Comparison of ENCODE assay signal across 7 mouse cellular contexts in genomic region chr13:28950623-28951491, GRCm38 (mm10). TPM values are rescaled to one million over a fixed set of nuclear protein-coding genes. Genes with fewer than 3 reads are reported as not detected.
DNase-seq lines count a peak whose midpoint lies in the region; ATAC-seq and TF ChIP-seq lines count a peak whose summit lies in the region.

No protein-coding gene starts in this region.

- 1% methylated on average over 32 of the region's 32 CpGs for WGBS in intestine, embryonic 14.5 days
- under 1% methylated on average over 32 of the region's 32 CpGs for WGBS in midbrain, embryonic 12.5 days
- WGBS in stomach, postnatal 0 days, result under 1% methylated on average over 32 of the region's 32 CpGs

- peak overlapping the region; percentile 83 for H3K27ac ChIP-seq in gastrocnemius, adult 2 months
- peak overlapping the region; percentile 100 for H3K27ac ChIP-seq in intestine, embryonic 14.5 days (ENCODE audit: low read depth)
- peak overlapping the region; percentile 100 for H3K27ac ChIP-seq in midbrain, embryonic 12.5 days (replicated peaks)
- peak overlapping the region; percentile 99 for H3K27ac ChIP-seq in stomach, postnatal 0 days (replicated peaks)

- intact Hi-C loops in gastrocnemius, adult 2 months (cut with DNase I), result loop anchor here (5.0 to 10.0 kb wide), 5 partner anchors 64 to 534 kb away; no protein-coding TSS in a partner anchor
- intact Hi-C loops in left cerebral cortex, postnatal 4 days (cut with DNase I), result loop anchor here (2.0 to 5.0 kb wide), 2 partner anchors 229 to 534 kb away; no protein-coding TSS in a partner anchor

- H3K9ac ChIP-seq in intestine, embryonic 14.5 days (ENCODE audit: low read length), result peak overlapping the region; percentile 100
- peak overlapping the region; percentile 100 for H3K9ac ChIP-seq in midbrain, embryonic 12.5 days (replicated peaks)
- H3K9ac ChIP-seq in stomach, postnatal 0 days (ENCODE audit: low read length), result peak overlapping the region; percentile 95

- TF ChIP-seq CTCF in gastrocnemius, adult 2 months (IDR thresholded peaks at IDR 0.05), result no peak
- TF ChIP-seq CTCF in stomach, postnatal 0 days (IDR thresholded peaks at IDR 0.05; ENCODE audit: low read depth), result no peak

- H3K27me3 ChIP-seq in intestine, embryonic 14.5 days (replicated peaks; ENCODE audit: control insufficient read depth, insufficient read depth, low read length), result no peaks in the 10 kb centered on the region
- H3K27me3 ChIP-seq in midbrain, embryonic 12.5 days, result no peaks in the 10 kb centered on the region
- no peaks in the 10 kb centered on the region for H3K27me3 ChIP-seq in stomach, postnatal 0 days (ENCODE audit: control insufficient read depth, insufficient read depth, low read length)

- H3K4me3 ChIP-seq in gastrocnemius, adult 2 months, result peak overlapping the region; percentile 91
- H3K4me3 ChIP-seq in intestine, embryonic 14.5 days (ENCODE audit: low read depth, low read length), result peak overlapping the region; percentile 92
- peak overlapping the region; percentile 95 for H3K4me3 ChIP-seq in midbrain, embryonic 12.5 days
- H3K4me3 ChIP-seq in stomach, postnatal 0 days (ENCODE audit: low read depth, low read length), result peak overlapping the region; percentile 93

- TF ChIP-seq EP300 in stomach, postnatal 0 days (optimal IDR thresholded peaks at IDR 0.05), result no peak

- peaks cover 20% of the 10 kb centered on the region for H3K4me1 ChIP-seq in intestine, embryonic 14.5 days (replicated peaks; ENCODE audit: control insufficient read depth, insufficient read depth, low read length)
- peaks cover 27% of the 10 kb centered on the region for H3K4me1 ChIP-seq in midbrain, embryonic 12.5 days
- H3K4me1 ChIP-seq in stomach, postnatal 0 days (replicated peaks; ENCODE audit: control insufficient read depth, insufficient read depth), result peaks cover 4% of the 10 kb centered on the region; the same call in 1 of the 2 replicates

- DNase-seq in adrenal gland, adult 18-20 months (ENCODE audit: low spot score in 2 of 2), result peak; percentile 40 to 51
- DNase-seq in cerebellum, postnatal 10 days, result peak; percentile 87 to 89
- peak; percentile 56 for DNase-seq in gastrocnemius, adult 2 months
- peak; percentile 91 for DNase-seq in intestine, embryonic 14.5 days (ENCODE audit: low spot score)
- peak; percentile 77 for DNase-seq in left cerebral cortex, postnatal 4 days
- peak; percentile 67 for DNase-seq in stomach, postnatal 0 days (ENCODE audit: low spot score)

- H3K9me3 ChIP-seq in intestine, embryonic 14.5 days (ENCODE audit: control insufficient read depth, low read length), result no peaks in the 10 kb centered on the region
- H3K9me3 ChIP-seq in midbrain, embryonic 12.5 days, result no peaks in the 10 kb centered on the region
- H3K9me3 ChIP-seq in stomach, postnatal 0 days (ENCODE audit: control insufficient read depth, low read length), result no peaks in the 10 kb centered on the region

- H3K4me2 ChIP-seq in intestine, embryonic 14.5 days (ENCODE audit: low read length), result peak overlapping the region; percentile 55
- H3K4me2 ChIP-seq in midbrain, embryonic 12.5 days (replicated peaks), result peak overlapping the region; percentile 52
- H3K4me2 ChIP-seq in stomach, postnatal 0 days (replicated peaks; ENCODE audit: low read depth), result peak overlapping the region; percentile 88

- ATAC-seq in intestine, embryonic 14.5 days (replicated peaks; ENCODE audit: low FRiP score, low TSS enrichment, low read depth), result no peak
- no peak; the same call in 1 of the 2 replicates for ATAC-seq in midbrain, embryonic 12.5 days (ENCODE audit: low FRiP score, low read depth)
- ATAC-seq in stomach, postnatal 0 days (ENCODE audit: low FRiP score, low TSS enrichment), result no peak

- H3K36me3 ChIP-seq in intestine, embryonic 14.5 days (ENCODE audit: control insufficient read depth, insufficient read depth, low read length), result 0 out of 2 replicates have a peak, but pooled peaks cover 3% of the 10 kb centered on the region
- peaks cover 4% of the 10 kb centered on the region; the same call in 1 of the 2 replicates for H3K36me3 ChIP-seq in midbrain, embryonic 12.5 days
- no peaks in the 10 kb centered on the region for H3K36me3 ChIP-seq in stomach, postnatal 0 days (ENCODE audit: control insufficient read depth, insufficient read depth, low read length)

RNA-seq across cellular contexts. Expression of gene Sox4, which starts 2.7 kb away (rescaled TPM):
- 10 to 100 TPM; 13.0 to 15.8 TPM for total RNA-seq in adrenal gland, adult 18-20 months (2021)
- total RNA-seq in gastrocnemius, adult 2 months (2021), result 1 to 10 TPM; 2.1 to 6.5 TPM
- polyA plus RNA-seq in intestine, embryonic 14.5 days (2014; fragmentation: Nextera tagmentation; extraction: Ambion mirVana), result 55.3 and 59.3 TPM in 2 replicates
- total RNA-seq in left cerebral cortex, postnatal 4 days (2021), result 100 to 1,000 TPM; 230 to 261 TPM
- 263 and 303 TPM in 2 replicates for polyA plus RNA-seq in midbrain, embryonic 12.5 days (2016; fragmentation: Nextera tagmentation; extraction: Ambion mirVana)
- 23.1 and 23.8 TPM in 2 replicates for polyA plus RNA-seq in stomach, postnatal 0 days (2015; fragmentation: Nextera tagmentation; extraction: Ambion mirVana)

Comparison
In these comparisons a context has a peak if more than half of its experiments do, and no peak if none do; other contexts are left out.
1. RNA of gene Sox4, which starts 2.7 kb away (total RNA-seq): 230 to 261 TPM in left cerebral cortex, postnatal 4 days; 13.0 to 15.8 TPM in adrenal gland, adult 18-20 months and 2.1 to 6.5 TPM in gastrocnemius, adult 2 months; every median in the first group is over 10 times any median in the second.
2. Peak in every context shown above with its lines, with median percentiles within 50 percentile points of each other: DNase-seq, H3K27ac ChIP-seq, H3K4me3 ChIP-seq, H3K4me2 ChIP-seq and H3K9ac ChIP-seq.